Mouse (Mus musculus) forebrain, embryonic 16.5 days (tissue): ENCODE results near the gene Gm15517. TPM values are rescaled to one million over a fixed set of nuclear protein-coding genes. Genes with fewer than 3 reads are reported as not detected.
A peak's percentile ranks its signal among the peaks of the same experiment; 100 is the strongest.

ENCODE experiments used
- ATAC-seq: fragments of 200-750 bp; cut with Nextera tagmentation; 2 replicates; pipeline ENCODE4 v1.8.0; 2017; ENCODE audit warnings: mild to moderate bottlenecking, moderate library complexity
- H3K27ac ChIP-seq: fragments of 300-500 bp; sonication (generic); 2 replicates; pipeline ENCODE4 v1.5.1; 2014; ENCODE audit warnings: low read length, control low read depth
- H3K27me3 ChIP-seq: fragments of 300-500 bp; sonication (generic); replicated peaks from 2 replicates; pipeline ENCODE4 v1.6.1; 2014; ENCODE audit warnings: low read length; ENCODE audit not compliant: control insufficient read depth, insufficient read depth
- H3K36me3 ChIP-seq: fragments of 300-500 bp; sonication (generic); 2 replicates; pipeline ENCODE4 v1.6.1; 2014; ENCODE audit not compliant: control insufficient read depth, insufficient read depth
- H3K4me1 ChIP-seq: fragments of 300-500 bp; sonication (generic); replicated peaks from 2 replicates; pipeline ENCODE4 v1.6.1; 2014; ENCODE audit warnings: low read length; ENCODE audit not compliant: control insufficient read depth, insufficient read depth
- H3K4me2 ChIP-seq: fragments of 300-500 bp; sonication (generic); 2 replicates; pipeline ENCODE4 v1.6.1; 2014; ENCODE audit warnings: mild to moderate bottlenecking, low read length, control low read depth
- H3K4me3 ChIP-seq: fragments of 300-500 bp; sonication (generic); replicated peaks from 2 replicates; pipeline ENCODE4 v1.5.1; 2014; ENCODE audit warnings: mild to moderate bottlenecking, low read length, control low read depth
- H3K9ac ChIP-seq: fragments of 300-500 bp; sonication (generic); replicated peaks from 2 replicates; pipeline ENCODE4 v1.6.1; 2014; ENCODE audit warnings: low read depth, low read length, control low read depth
- H3K9me3 ChIP-seq: fragments of 300-500 bp; sonication (generic); 2 replicates; pipeline ENCODE4 v1.6.1; 2016; ENCODE audit warnings: low read length; ENCODE audit not compliant: control insufficient read depth
- WGBS: fragments of 180-500 bp; shearing (Covaris S2); extraction: QIAGEN DNeasy Blood & Tissue Kit; methylation state at CpG from one replicate; pipeline ENCODE4 v1.1.7; 2014; 5-methylcytosine and 5-hydroxymethylcytosine counted together
- polyA plus RNA-seq: library from polyadenylated mRNA; unstranded; fragments of >200 nt; fragmentation: Nextera tagmentation; extraction: Ambion mirVana; gene quantifications from 2 replicates; pipeline ENCODE4 v1.2.1, GENCODE M21; 2015

Gene Gm15517
- polyA plus RNA-seq, 1 experiment from 2014 or later: not detected

DNA sequence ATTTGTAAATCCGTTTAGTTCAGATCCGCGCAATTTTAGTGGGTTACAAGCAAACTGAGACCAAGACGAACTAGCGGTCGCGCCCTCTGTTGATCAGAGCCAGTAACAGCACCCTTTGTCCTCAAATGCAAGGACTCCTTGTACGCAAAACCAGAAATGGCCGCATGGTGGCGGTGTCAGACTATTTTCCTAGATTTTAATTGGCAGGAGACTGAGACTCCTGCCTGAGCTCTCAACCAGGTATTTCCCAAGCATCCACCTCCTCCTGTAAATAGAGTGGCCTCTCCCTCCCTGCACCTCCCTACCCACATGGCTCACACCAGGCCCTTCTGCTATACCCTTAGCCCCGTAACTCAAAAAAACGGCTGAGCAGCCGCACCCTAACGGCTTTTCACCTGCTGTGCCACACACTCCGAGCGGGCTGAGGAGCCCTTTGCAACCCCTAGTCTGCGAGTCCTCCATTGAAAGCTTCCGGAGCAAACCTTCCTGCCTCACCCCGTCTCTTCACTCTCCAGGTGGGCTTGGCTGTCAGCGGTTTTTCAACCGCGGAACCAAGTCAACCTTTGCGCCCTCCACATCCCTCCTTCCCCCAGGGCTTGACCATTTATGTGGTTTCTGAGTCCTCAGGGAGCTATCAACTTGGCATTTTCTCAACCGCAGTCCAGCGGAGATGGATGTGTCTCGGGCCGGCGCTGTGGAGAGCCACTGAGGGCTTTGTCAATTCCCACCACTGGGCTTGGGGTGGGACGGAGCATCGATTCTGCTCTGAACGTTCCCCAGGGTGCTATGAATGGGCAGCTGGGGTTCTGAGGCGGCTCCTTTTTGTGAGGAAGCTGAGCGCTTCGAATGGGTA lies 1.8 kb downstream of the Gm15517 start:
- peak overlapping the region; percentile 65 for H3K9ac ChIP-seq
- 1% methylated on average over 34 of the region's 34 CpGs for WGBS
- H3K27ac ChIP-seq: no peak overlapping the region
- H3K36me3 ChIP-seq: no peaks in the 10 kb centered on the region
- no peaks in the 10 kb centered on the region for H3K9me3 ChIP-seq
- peaks cover 6% of the 10 kb centered on the region for H3K4me1 ChIP-seq
- peak; percentile 72 for ATAC-seq
- H3K4me3 ChIP-seq: peak overlapping the region; percentile 43
- H3K27me3 ChIP-seq: peaks cover 4% of the 10 kb centered on the region; the same call in 1 of the 2 replicates
- peak overlapping the region; percentile 84 for H3K4me2 ChIP-seq

DNA sequence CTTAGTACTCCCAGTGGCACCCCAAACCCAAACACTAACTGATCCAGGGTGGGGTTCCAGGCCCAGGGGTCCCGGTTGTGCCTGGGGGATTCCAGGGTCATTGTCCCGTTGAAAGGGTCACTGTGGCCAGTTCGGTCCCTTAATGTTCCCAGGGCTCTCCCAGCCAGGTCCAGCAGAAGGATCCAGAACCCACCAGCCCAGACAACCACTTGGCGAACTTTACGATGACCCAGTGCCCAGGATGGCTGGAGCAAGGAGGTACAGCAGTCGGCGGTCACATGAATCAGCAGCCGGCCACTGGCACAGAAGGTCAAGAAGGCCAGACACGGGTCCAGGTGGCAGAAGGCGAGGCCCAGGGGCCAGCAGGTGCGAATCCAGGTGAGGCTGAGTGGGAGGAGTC lies 6.9 kb downstream of the Gm15517 start:
- Histone ChIP-seq H3K36me3 (no peaks in the 10 kb centered on the region), H3K27ac (no peak overlapping the region), H3K9me3 (no peaks in the 10 kb centered on the region), H3K4me3 (no peak overlapping the region), H3K4me1 (peaks cover 4% of the 10 kb centered on the region), H3K27me3 (no peaks in the 10 kb centered on the region), H3K4me2 (no peak overlapping the region), H3K9ac (no peak overlapping the region)
- WGBS: 82% methylated on average over 11 of the region's 11 CpGs
- no peak for ATAC-seq

GRCm38 (mm10) chr7:44269397-44269796 lies 8.2 kb downstream of the Gm15517 start:
- Histone ChIP-seq H3K27me3 (no peaks in the 10 kb centered on the region; the same call in 1 of the 2 replicates), H3K4me3 (no peak overlapping the region), H3K4me1 (no peaks in the 10 kb centered on the region), H3K36me3 (no peaks in the 10 kb centered on the region), H3K9me3 (no peaks in the 10 kb centered on the region), H3K9ac (no peak overlapping the region), H3K4me2 (no peak overlapping the region), H3K27ac (no peak overlapping the region)
- no peak for ATAC-seq
- WGBS: 90% methylated on average over 2 of the region's 2 CpGs

DNA sequence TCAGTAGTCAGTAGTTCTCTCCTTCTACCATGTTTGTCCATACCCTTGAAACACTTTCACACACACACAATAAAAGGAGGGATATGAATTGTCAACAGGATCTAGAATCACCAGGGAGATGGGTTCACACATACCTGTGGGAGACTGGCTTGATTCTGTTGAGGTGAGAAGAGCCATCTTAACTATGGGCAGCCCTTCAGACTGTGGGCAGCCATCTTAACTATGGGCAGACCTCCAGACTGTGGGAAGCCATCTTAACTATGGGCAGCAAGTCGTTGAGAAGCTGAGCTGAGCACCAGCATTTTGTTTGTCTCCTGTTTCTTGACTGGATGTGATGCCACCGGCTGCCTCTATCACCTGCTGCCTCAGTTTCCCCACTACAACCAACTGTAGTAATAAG lies 10.1 kb downstream of the Gm15517 start:
- 0 out of 2 replicates have a peak, but pooled peaks have one; percentile 52 for ATAC-seq
- H3K9me3 ChIP-seq: no peaks in the 10 kb centered on the region
- no peaks in the 10 kb centered on the region; the same call in 1 of the 2 replicates for H3K27me3 ChIP-seq
- H3K36me3 ChIP-seq: no peaks in the 10 kb centered on the region
- WGBS: 63% methylated on average over 2 of the region's 2 CpGs
- H3K27ac ChIP-seq: no peak overlapping the region
- H3K4me1 ChIP-seq: no peaks in the 10 kb centered on the region
- H3K9ac ChIP-seq: no peak overlapping the region
- H3K4me2 ChIP-seq: no peak overlapping the region
- H3K4me3 ChIP-seq: no peak overlapping the region

DNA sequence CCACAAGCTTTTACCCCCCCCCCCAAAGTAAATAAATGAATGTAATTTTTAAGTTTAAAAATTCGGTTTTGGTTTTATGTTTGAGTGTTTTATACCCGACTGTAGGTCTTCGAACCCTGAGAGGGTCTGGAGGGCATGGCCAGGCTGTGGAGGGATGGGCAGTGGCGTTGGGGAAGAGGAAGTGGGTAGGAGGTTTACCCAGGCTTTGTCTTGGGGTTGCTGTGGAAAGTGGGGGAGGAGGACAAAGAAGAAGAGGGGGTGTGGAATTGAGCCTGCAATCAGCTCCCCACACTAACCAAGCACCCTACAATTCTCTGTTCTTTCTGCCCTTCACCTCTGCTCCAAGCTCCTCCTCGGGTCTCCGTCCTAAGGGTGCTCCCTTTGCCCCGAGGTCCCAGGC lies 11.3 kb downstream of the Gm15517 start:
- Histone ChIP-seq H3K4me1 (no peaks in the 10 kb centered on the region), H3K36me3 (no peaks in the 10 kb centered on the region), H3K9ac (no peak overlapping the region), H3K4me3 (no peak overlapping the region), H3K27ac (no peak overlapping the region), H3K9me3 (no peaks in the 10 kb centered on the region), H3K4me2 (no peak overlapping the region), H3K27me3 (no peaks in the 10 kb centered on the region; the same call in 1 of the 2 replicates)
- 89% methylated on average over 7 of the region's 7 CpGs for WGBS
- ATAC-seq: no peak

GRCm38 (mm10) chr7:44273446-44273845 lies 12.2 kb downstream of the Gm15517 start:
- no peak for ATAC-seq
- 60% methylated on average over 7 of the region's 7 CpGs for WGBS
- H3K4me2 ChIP-seq: no peak overlapping the region
- H3K27me3 ChIP-seq: no peaks in the 10 kb centered on the region; the same call in 1 of the 2 replicates
- H3K4me1 ChIP-seq: no peaks in the 10 kb centered on the region
- H3K36me3 ChIP-seq: no peaks in the 10 kb centered on the region
- no peaks in the 10 kb centered on the region for H3K9me3 ChIP-seq
- no peak overlapping the region for H3K9ac ChIP-seq
- no peak overlapping the region for H3K27ac ChIP-seq
- H3K4me3 ChIP-seq: no peak overlapping the region

DNA sequence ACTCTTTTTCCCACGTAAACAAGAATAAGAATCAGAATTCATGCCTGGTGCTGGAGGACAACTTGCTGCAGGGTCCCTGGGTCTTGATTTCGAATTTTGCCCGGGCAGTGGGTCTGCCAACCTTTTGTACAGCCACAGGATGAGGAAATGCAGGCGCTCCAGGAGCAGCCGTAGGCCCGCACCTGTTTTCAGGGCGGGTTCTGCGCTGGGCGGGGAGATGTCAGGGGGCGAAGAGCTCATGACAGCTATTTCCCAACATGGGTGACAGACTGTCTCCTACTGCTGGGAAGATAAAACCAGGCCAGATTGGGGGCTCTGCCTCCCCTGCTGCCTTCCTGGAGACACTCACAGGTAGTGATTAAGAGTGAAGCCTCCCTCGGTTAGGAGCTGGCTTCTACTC lies 12.8 kb downstream of the Gm15517 start:
- WGBS: 46% methylated on average over 11 of the region's 11 CpGs
- Histone ChIP-seq H3K9ac (no peak overlapping the region), H3K36me3 (no peaks in the 10 kb centered on the region), H3K27ac (no peak overlapping the region), H3K4me2 (no peak overlapping the region), H3K4me3 (no peak overlapping the region), H3K4me1 (no peaks in the 10 kb centered on the region), H3K9me3 (no peaks in the 10 kb centered on the region), H3K27me3 (no peaks in the 10 kb centered on the region; the same call in 1 of the 2 replicates)
- no peak for ATAC-seq

GRCm38 (mm10) chr7:44275546-44275945 lies 14.3 kb downstream of the Gm15517 start:
- Histone ChIP-seq H3K36me3 (no peaks in the 10 kb centered on the region), H3K4me2 (no peak overlapping the region), H3K27ac (no peak overlapping the region), H3K4me3 (no peak overlapping the region), H3K27me3 (no peaks in the 10 kb centered on the region; the same call in 1 of the 2 replicates), H3K9ac (no peak overlapping the region), H3K4me1 (no peaks in the 10 kb centered on the region), H3K9me3 (no peaks in the 10 kb centered on the region)
- 80% methylated on average over 3 of the region's 3 CpGs for WGBS
- no peak for ATAC-seq

- no peak overlapping the region for H3K4me2 ChIP-seq
- ATAC-seq: no peak
- H3K4me3 ChIP-seq: no peak overlapping the region
- H3K9me3 ChIP-seq: no peaks in the 10 kb centered on the region
- H3K4me1 ChIP-seq: no peaks in the 10 kb centered on the region
- H3K27me3 ChIP-seq: no peaks in the 10 kb centered on the region; the same call in 1 of the 2 replicates
- H3K27ac ChIP-seq: no peak overlapping the region
- 71% methylated on average over 9 of the region's 10 CpGs for WGBS
- H3K9ac ChIP-seq: no peak overlapping the region
- no peaks in the 10 kb centered on the region for H3K36me3 ChIP-seq
Observed at GRCm38 (mm10) chr7:44276461-44277249, 15.4 kb downstream of the Gm15517 start.
